Mouse (Mus musculus): ENCODE data around the gene Rbbp7. TPM values are rescaled to one million over a fixed set of nuclear protein-coding genes. Genes with fewer than 3 reads are reported as not detected.
"Not testable (repeated sequence)": the region's sequence is repeated elsewhere in the genome, so short reads cannot be mapped to it uniquely, and the experiment has no call there.

Rbbp7 gene
- polyA plus RNA-seq, 1 experiment from 2014 or later: 435 TPM

DNA sequence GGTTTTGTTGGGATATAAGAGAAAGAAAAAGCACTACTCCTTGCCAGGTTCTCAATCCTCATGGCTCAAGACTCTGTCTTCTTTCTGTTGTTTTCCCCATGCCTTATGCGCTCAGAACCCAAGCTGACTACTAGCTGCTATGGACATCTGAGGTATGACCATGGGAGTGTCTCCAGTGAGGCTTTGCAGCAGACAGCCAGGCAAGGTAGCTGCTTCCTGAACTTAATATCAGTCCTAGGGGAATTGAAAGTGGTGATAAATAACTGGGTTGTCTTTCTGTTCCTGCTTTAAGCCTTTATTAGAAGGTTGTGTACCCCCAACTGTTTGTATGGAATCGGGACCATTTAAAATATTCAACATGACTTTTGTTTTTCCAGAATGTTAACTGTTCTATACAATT, 7.8 kb upstream of the Rbbp7 start:
- H3K36me3 ChIP-seq: no peaks in the 10 kb centered on the region
- no peaks in the 10 kb centered on the region for H3K4me1 ChIP-seq
- no peak for ATAC-seq (ENCODE audit: insufficient number of reproducible peaks, insufficient read depth, low FRiP score, low TSS enrichment, low read depth)
- H3K27ac ChIP-seq: no peak overlapping the region
- peaks cover 24% of the 10 kb centered on the region; the same call in 1 of the 2 replicates for H3K27me3 ChIP-seq
- H3K9ac ChIP-seq: no peak overlapping the region
- no peak overlapping the region for H3K4me3 ChIP-seq
- no peaks in the 10 kb centered on the region for H3K9me3 ChIP-seq
- 92% methylated on average over 2 of the region's 2 CpGs for WGBS
- no peak overlapping the region for H3K4me2 ChIP-seq

- no peaks in the 10 kb centered on the region for H3K36me3 ChIP-seq
- no peaks in the 10 kb centered on the region for H3K9me3 ChIP-seq
- H3K9ac ChIP-seq: no peak overlapping the region
- ATAC-seq (ENCODE audit: insufficient number of reproducible peaks, insufficient read depth, low FRiP score, low TSS enrichment, low read depth): no peak
- H3K4me2 ChIP-seq: no peak overlapping the region
- peaks cover 4% of the 10 kb centered on the region; the same call in 1 of the 2 replicates for H3K4me1 ChIP-seq
- peaks cover 13% of the 10 kb centered on the region; the same call in 1 of the 2 replicates for H3K27me3 ChIP-seq
- no peak overlapping the region for H3K27ac ChIP-seq
- H3K4me3 ChIP-seq: no peak overlapping the region
- WGBS: 87% methylated on average over 4 of the region's 4 CpGs
Observed at GRCm38 (mm10) chrX:162754314-162754713, 5.9 kb upstream of the Rbbp7 start.

- Histone ChIP-seq H3K4me3 (no peak overlapping the region), H3K27me3 (peaks cover 9% of the 10 kb centered on the region; the same call in 1 of the 2 replicates), H3K4me1 (peaks cover 7% of the 10 kb centered on the region; the same call in 1 of the 2 replicates), H3K9me3 (no peaks in the 10 kb centered on the region), H3K27ac (no peak overlapping the region), H3K9ac (no peak overlapping the region), H3K36me3 (no peaks in the 10 kb centered on the region), H3K4me2 (no peak overlapping the region)
- WGBS: 49% methylated on average over 7 of the region's 7 CpGs
- no peak for ATAC-seq (ENCODE audit: insufficient number of reproducible peaks, insufficient read depth, low FRiP score, low TSS enrichment, low read depth)
Observed at GRCm38 (mm10) chrX:162756058-162756457, 4.1 kb upstream of the Rbbp7 start.

DNA sequence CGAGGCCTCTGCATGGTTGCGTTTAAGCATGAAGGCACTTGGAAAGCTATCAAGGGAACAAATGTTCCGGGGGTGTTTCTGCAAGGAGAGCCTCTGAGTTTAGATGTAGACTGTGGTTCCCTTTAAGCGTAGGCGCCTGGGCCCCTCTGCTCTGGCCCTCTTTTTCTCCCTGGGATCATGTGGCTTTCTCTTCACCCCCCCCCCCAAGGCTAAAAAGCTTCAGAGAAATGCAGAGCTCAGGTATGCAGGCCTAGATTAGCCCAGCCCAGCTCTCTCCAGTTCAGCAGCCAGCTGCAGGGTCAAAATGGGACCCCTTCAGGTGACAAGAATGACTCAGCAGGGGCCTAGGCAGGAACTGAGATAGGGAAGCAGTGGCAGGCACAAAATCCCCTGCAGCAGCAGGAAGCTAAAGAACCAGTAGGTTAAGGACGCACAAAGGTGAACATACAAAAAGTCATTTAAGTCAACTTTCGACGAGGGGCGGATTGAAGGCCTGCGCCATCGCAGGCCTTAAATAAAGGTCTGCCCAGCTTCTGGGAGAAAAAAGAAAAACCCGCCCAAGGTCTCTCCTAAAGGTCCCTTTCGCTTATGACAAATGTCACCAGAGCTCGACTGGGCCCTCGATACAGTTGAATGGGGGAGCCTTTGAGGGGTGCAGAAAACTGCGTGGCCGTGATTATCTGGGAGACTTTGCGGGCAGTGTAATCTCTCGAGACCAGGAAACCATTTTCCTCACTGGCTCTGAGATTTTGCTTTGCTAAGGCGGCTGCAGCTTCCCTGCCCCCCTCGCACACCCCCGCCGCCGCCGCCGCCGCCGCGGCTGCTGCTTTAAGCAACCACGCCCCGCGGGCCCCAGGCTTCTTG, 719 bp upstream of the Rbbp7 start:
- Histone ChIP-seq H3K27ac (peak overlapping the region; percentile 93), H3K27me3 (peaks cover 5% of the 10 kb centered on the region; the same call in 1 of the 2 replicates), H3K36me3 (no peaks in the 10 kb centered on the region), H3K4me2 (peak overlapping the region; percentile 52), H3K9me3 (no peaks in the 10 kb centered on the region), H3K9ac (peak overlapping the region; percentile 64; the same call in 1 of the 2 replicates), H3K4me1 (peaks cover 7% of the 10 kb centered on the region; the same call in 1 of the 2 replicates), H3K4me3 (peak overlapping the region; percentile 63)
- 30% methylated on average over 28 of the region's 32 CpGs for WGBS
- no peak for ATAC-seq (ENCODE audit: insufficient number of reproducible peaks, insufficient read depth, low FRiP score, low TSS enrichment, low read depth)

GRCm38 (mm10) chrX:162760958-162761515, 835 bp downstream of the Rbbp7 start:
- WGBS: 18% methylated on average over 39 of the region's 50 CpGs
- H3K27ac ChIP-seq: peak overlapping the region; percentile 98
- H3K36me3 ChIP-seq: no peaks in the 10 kb centered on the region
- peaks cover 7% of the 10 kb centered on the region; the same call in 1 of the 2 replicates for H3K4me1 ChIP-seq
- peak overlapping the region; percentile 63 for H3K4me3 ChIP-seq
- H3K27me3 ChIP-seq: peaks cover 5% of the 10 kb centered on the region; the same call in 1 of the 2 replicates
- peak overlapping the region; percentile 60 for H3K4me2 ChIP-seq
- no peaks in the 10 kb centered on the region for H3K9me3 ChIP-seq
- H3K9ac ChIP-seq: peak overlapping the region; percentile 83
- no peak for ATAC-seq (ENCODE audit: insufficient number of reproducible peaks, insufficient read depth, low FRiP score, low TSS enrichment, low read depth)

- H3K4me3 ChIP-seq: peak overlapping the region; percentile 63
- 45% methylated on average over 9 of the region's 9 CpGs for WGBS
- peak overlapping the region; percentile 83 for H3K9ac ChIP-seq
Observed at GRCm38 (mm10) chrX:162761716-162762395, 1.7 kb downstream of the Rbbp7 start.

GRCm38 (mm10) chrX:162770726-162771125, 10.5 kb downstream of the Rbbp7 start:
- no peak for ATAC-seq (ENCODE audit: insufficient number of reproducible peaks, insufficient read depth, low FRiP score, low TSS enrichment, low read depth)
- no peaks in the 10 kb centered on the region for H3K4me1 ChIP-seq
- H3K4me2 ChIP-seq: no peak overlapping the region
- no peak overlapping the region for H3K4me3 ChIP-seq
- WGBS: 67% methylated on average over 1 of the region's 1 CpGs
- H3K9ac ChIP-seq: no peak overlapping the region
- no peaks in the 10 kb centered on the region for H3K9me3 ChIP-seq
- H3K36me3 ChIP-seq: peaks cover 24% of the 10 kb centered on the region
- no peak overlapping the region for H3K27ac ChIP-seq
- no peaks in the 10 kb centered on the region; the same call in 1 of the 2 replicates for H3K27me3 ChIP-seq

More at GRCm38 (mm10) chrX:162761716-162762395, 1.7 kb downstream of the Rbbp7 start:
- Histone ChIP-seq H3K27me3 (peaks cover 5% of the 10 kb centered on the region; the same call in 1 of the 2 replicates), H3K4me1 (peaks cover 7% of the 10 kb centered on the region; the same call in 1 of the 2 replicates), H3K9me3 (no peaks in the 10 kb centered on the region), H3K36me3 (no peaks in the 10 kb centered on the region), H3K27ac (no peak overlapping the region), H3K4me2 (peak overlapping the region; percentile 60)
- no peak for ATAC-seq (ENCODE audit: insufficient number of reproducible peaks, insufficient read depth, low FRiP score, low TSS enrichment, low read depth)

DNA sequence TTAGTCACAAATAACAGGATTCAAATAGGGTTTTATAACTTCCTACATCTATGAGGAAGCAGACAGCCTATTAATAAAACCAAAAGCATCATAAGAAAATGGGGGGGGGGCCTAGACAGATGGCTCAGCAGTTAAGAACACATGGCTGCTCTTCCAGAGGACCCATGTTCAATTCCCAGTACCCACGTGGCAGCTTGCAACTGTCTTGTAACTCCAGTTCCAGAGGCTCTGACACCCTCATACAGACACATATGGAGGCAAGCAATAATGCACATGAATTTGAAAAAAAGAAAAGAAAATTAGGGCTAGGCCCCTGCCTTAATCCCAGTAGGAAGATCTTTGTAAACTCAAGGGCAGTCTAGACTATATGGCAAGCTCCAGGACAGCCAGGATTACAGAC, 28.2 kb downstream of the Rbbp7 start:
- 65% methylated on average over 1 of the region's 1 CpGs for WGBS
- Histone ChIP-seq H3K4me3 (no peak overlapping the region), H3K9me3 (no peaks in the 10 kb centered on the region), H3K27me3 (peaks cover 12% of the 10 kb centered on the region; the same call in 1 of the 2 replicates), H3K4me2 (no peak overlapping the region), H3K4me1 (no peaks in the 10 kb centered on the region), H3K36me3 (peaks cover 11% of the 10 kb centered on the region; the same call in 1 of the 2 replicates), H3K27ac (no peak overlapping the region), H3K9ac (no peak overlapping the region)
- no peak for ATAC-seq (ENCODE audit: insufficient number of reproducible peaks, insufficient read depth, low FRiP score, low TSS enrichment, low read depth)

GRCm38 (mm10) chrX:162791392-162791791, 31.2 kb downstream of the Rbbp7 start:
- H3K27ac ChIP-seq; H3K4me2 ChIP-seq; H3K9me3 ChIP-seq; H3K27me3 ChIP-seq; H3K36me3 ChIP-seq; H3K9ac ChIP-seq; ATAC-seq (ENCODE audit: insufficient number of reproducible peaks, insufficient read depth, low FRiP score, low TSS enrichment, low read depth); H3K4me3 ChIP-seq; H3K4me1 ChIP-seq: not testable (repeated sequence)
- 79% methylated on average over 5 of the region's 5 CpGs for WGBS

- Histone ChIP-seq H3K9ac (no peak overlapping the region), H3K27me3 (no peaks in the 10 kb centered on the region; the same call in 1 of the 2 replicates), H3K36me3 (peaks cover 6% of the 10 kb centered on the region; the same call in 1 of the 2 replicates), H3K27ac (no peak overlapping the region), H3K9me3 (no peaks in the 10 kb centered on the region), H3K4me2 (no peak overlapping the region), H3K4me1 (no peaks in the 10 kb centered on the region), H3K4me3 (no peak overlapping the region)
- ATAC-seq (ENCODE audit: insufficient number of reproducible peaks, insufficient read depth, low FRiP score, low TSS enrichment, low read depth): no peak
Observed at GRCm38 (mm10) chrX:162800371-162800770, 40.2 kb downstream of the Rbbp7 start.

DNA sequence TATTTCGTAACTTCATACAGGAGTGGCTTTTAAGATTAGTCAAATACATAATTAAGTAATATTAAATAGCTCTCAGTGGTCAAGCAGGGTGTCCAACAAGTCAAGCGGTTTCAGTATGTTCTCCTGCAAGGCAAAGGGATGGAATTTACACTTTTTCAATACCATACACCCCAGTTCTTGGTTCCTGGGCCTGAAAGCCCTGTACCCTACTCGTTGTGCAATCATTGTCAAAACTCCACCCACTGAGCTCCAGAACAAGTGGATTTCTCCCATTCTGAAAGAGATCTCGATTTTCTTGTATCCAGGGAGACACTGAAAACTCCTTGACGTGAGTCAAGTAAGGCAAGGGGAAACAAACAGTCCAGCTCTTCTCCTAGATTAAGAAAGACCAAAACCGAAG, 67.8 kb downstream of the Rbbp7 start:
- Histone ChIP-seq H3K27ac (no peak overlapping the region), H3K9ac (no peak overlapping the region), H3K27me3 (peaks cover 3% of the 10 kb centered on the region; the same call in 1 of the 2 replicates), H3K4me3 (peak overlapping the region; percentile 55), H3K4me2 (peak overlapping the region; percentile 80), H3K9me3 (no peaks in the 10 kb centered on the region), H3K4me1 (no peaks in the 10 kb centered on the region), H3K36me3 (no peaks in the 10 kb centered on the region)
- 45% methylated on average over 6 of the region's 6 CpGs for WGBS
- ATAC-seq (ENCODE audit: insufficient number of reproducible peaks, insufficient read depth, low FRiP score, low TSS enrichment, low read depth): no peak

Measured in embryonic facial prominence, embryonic 13.5 days (tissue).